Mouse (Mus musculus) G1E (cell line): ENCODE results near the gene Bcap29.

Experiments
- CTCF ChIP-seq: IDR thresholded peaks from 2 replicates; pipeline ENCODE4 v1.5.1; 2012; ENCODE audit warnings: low read depth, low read length, inconsistent platforms, mixed read lengths
- GATA1 ChIP-seq: IDR thresholded peaks from 2 replicates; pipeline ENCODE4 v1.6.1; 2012; ENCODE audit warnings: borderline replicate concordance, low read length, inconsistent platforms, mixed read lengths
- POLR2AphosphoS5 ChIP-seq: IDR thresholded peaks from 2 replicates; pipeline ENCODE4 v1.6.1; 2012; ENCODE audit warnings: low read depth, low read length, inconsistent platforms; ENCODE audit not compliant: insufficient replicate concordance
- TAL1 ChIP-seq: conservative IDR thresholded peaks from 2 replicates; pipeline ENCODE4 v1.6.1; 2012; ENCODE audit warnings: low read depth, low read length, inconsistent platforms, mixed read lengths

DNA sequence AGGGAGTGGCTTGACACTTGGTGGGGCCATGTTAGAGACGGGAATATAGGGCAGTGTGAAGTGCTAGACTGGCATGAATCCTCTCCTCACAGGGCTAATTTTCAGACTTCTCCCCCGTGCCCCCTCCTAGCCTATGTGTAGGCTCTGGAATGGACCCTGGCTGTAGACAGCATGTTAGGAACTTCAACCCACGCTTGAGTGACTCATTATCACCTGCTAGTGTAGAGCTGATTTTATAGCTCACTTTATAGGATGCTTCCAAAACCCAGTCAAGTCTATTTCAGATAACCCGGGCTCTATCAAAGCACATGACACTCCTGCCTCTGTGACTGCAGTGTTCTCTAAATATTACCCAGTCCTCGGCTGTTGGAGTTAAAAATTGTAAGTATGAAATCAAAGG is 92.9 kb downstream of the Bcap29 start:
- no peak for TF ChIP-seq GATA1
- TF ChIP-seq CTCF: no peak
- no peak for TF ChIP-seq TAL1
- TF ChIP-seq POLR2AphosphoS5: no peak
